Mouse (Mus musculus): ENCODE data around the gene Igfbp3.

Gene Igfbp3

DNA sequence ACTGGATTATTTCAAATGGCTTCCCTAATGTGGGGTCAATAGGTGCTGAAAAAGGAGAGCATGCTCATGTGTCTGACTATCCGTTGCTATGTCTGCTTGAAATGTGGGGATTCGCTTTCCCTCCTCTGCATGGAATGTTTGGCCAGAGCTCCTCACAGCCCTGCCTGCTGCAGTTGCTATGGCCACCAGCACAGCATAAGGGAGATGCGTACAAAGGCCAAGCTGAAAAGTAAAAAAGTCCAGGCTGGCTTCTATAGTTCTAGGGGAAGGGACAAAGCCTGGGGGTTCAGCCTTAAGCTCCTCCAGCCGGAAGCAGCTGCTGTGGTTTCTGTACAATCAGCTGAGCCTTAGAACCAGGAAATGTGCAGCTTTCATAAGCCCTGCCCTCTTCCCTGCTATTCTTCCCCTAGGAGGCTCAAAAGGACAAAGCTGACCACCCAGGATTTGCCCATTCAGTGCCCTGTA is 53.1 kb downstream of the Igfbp3 start:
- DNase-seq: no peak

GRCm38 (mm10) chr11:7160146-7160545 is 53.6 kb downstream of the Igfbp3 start:
- DNase-seq: no peak

DNA sequence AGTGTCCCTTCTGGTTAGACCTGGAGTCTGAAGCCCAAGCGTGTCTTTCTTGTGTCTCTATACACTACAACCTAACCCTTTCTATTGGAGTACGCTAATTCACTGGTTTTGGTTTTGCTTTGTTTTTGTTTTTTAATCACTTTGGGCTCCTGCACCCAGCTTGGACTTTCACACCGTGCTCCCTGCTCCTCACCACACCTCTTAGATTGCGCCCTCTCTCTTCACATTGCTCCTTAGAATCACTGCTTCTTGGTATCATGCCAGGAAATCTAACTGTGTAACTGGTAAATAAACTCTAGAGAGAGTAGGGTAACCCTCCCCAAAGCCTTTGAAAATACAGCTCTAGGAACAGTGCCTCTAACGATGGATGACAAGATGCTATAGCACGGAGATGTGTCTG is 55.5 kb downstream of the Igfbp3 start:
- no peak for DNase-seq

DNA sequence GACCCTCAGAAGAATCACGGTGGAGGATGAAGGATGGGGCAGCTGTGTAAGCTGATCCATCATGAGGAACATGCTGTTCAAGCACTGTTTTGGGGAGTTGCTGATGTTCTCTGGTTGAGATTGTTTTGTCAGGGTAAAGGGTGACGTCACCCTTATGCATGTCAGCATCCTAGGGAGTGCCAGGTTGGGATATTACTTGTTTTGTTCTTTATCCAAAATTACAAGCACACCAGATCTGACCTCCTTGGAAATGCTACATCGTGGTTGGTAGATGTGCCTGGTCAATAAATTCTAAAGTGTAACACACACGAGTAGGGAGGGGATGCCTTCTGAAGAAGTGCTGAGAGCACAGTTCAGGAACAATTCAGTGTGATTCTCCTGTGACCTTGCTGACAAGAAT is 57.3 kb downstream of the Igfbp3 start:
- no peak for DNase-seq

Measured in lung, postnatal 36 days (tissue).